Mouse (Mus musculus): ENCODE measurements around the gene Gnao1. TPM values are rescaled to one million over a fixed set of nuclear protein-coding genes. Genes with fewer than 3 reads are reported as not detected.

Gene Gnao1
- polyA plus RNA-seq, 1 experiment from 2014 or later = not detected

- no peak overlapping the region for H3K27ac ChIP-seq
- 88% methylated on average over 3 of the region's 3 CpGs for WGBS (ENCODE audit: missing documents)
- no peaks in the 10 kb centered on the region for H3K79me2 ChIP-seq (ENCODE audit: inconsistent target)
- no peak overlapping the region for H3K4me3 ChIP-seq (ENCODE audit: inconsistent target)
- no peaks in the 10 kb centered on the region for H3K36me3 ChIP-seq (ENCODE audit: inconsistent target)
Observed at GRCm38 (mm10) chr8:93830626-93831025, 20.9 kb downstream of the Gnao1 start.

GRCm38 (mm10) chr8:93835771-93836170, 26.0 kb downstream of the Gnao1 start:
- Histone ChIP-seq H3K36me3 (ENCODE audit: inconsistent target) (no peaks in the 10 kb centered on the region), H3K4me3 (ENCODE audit: inconsistent target) (no peak overlapping the region), H3K79me2 (ENCODE audit: inconsistent target) (no peaks in the 10 kb centered on the region), H3K27ac (no peak overlapping the region)
- WGBS (ENCODE audit: missing documents) = 76% methylated on average over 5 of the region's 5 CpGs

GRCm38 (mm10) chr8:93839113-93839512, 29.3 kb downstream of the Gnao1 start:
- Histone ChIP-seq H3K79me2 (ENCODE audit: inconsistent target) (no peaks in the 10 kb centered on the region), H3K4me3 (ENCODE audit: inconsistent target) (no peak overlapping the region), H3K36me3 (ENCODE audit: inconsistent target) (no peaks in the 10 kb centered on the region), H3K27ac (no peak overlapping the region)
- WGBS (ENCODE audit: missing documents) = 75% methylated on average over 8 of the region's 8 CpGs

GRCm38 (mm10) chr8:93840486-93840885, 30.7 kb downstream of the Gnao1 start:
- H3K36me3 ChIP-seq (ENCODE audit: inconsistent target) = no peaks in the 10 kb centered on the region
- no peak overlapping the region for H3K27ac ChIP-seq
- H3K79me2 ChIP-seq (ENCODE audit: inconsistent target) = no peaks in the 10 kb centered on the region
- 71% methylated on average over 4 of the region's 4 CpGs for WGBS (ENCODE audit: missing documents)
- no peak overlapping the region for H3K4me3 ChIP-seq (ENCODE audit: inconsistent target)

GRCm38 (mm10) chr8:93840956-93841752, 31.4 kb downstream of the Gnao1 start:
- H3K4me3 ChIP-seq (ENCODE audit: inconsistent target) = no peak overlapping the region
- H3K79me2 ChIP-seq (ENCODE audit: inconsistent target) = no peaks in the 10 kb centered on the region
- H3K36me3 ChIP-seq (ENCODE audit: inconsistent target) = no peaks in the 10 kb centered on the region
- WGBS (ENCODE audit: missing documents) = 15% methylated on average over 10 of the region's 10 CpGs
- no peak overlapping the region for H3K27ac ChIP-seq

GRCm38 (mm10) chr8:93842574-93842973, 32.8 kb downstream of the Gnao1 start:
- no peaks in the 10 kb centered on the region for H3K79me2 ChIP-seq (ENCODE audit: inconsistent target)
- H3K4me3 ChIP-seq (ENCODE audit: inconsistent target) = no peak overlapping the region
- 97% methylated on average over 4 of the region's 4 CpGs for WGBS (ENCODE audit: missing documents)
- H3K27ac ChIP-seq = no peak overlapping the region
- no peaks in the 10 kb centered on the region for H3K36me3 ChIP-seq (ENCODE audit: inconsistent target)

GRCm38 (mm10) chr8:93843858-93844502, 34.2 kb downstream of the Gnao1 start:
- H3K4me3 ChIP-seq (ENCODE audit: inconsistent target) = no peak overlapping the region
- H3K36me3 ChIP-seq (ENCODE audit: inconsistent target) = no peaks in the 10 kb centered on the region
- no peak overlapping the region for H3K27ac ChIP-seq
- no peaks in the 10 kb centered on the region for H3K79me2 ChIP-seq (ENCODE audit: inconsistent target)
- WGBS (ENCODE audit: missing documents) = 8% methylated on average over 12 of the region's 12 CpGs

- Histone ChIP-seq H3K4me3 (ENCODE audit: inconsistent target) (no peak overlapping the region), H3K36me3 (ENCODE audit: inconsistent target) (no peaks in the 10 kb centered on the region), H3K79me2 (ENCODE audit: inconsistent target) (no peaks in the 10 kb centered on the region), H3K27ac (no peak overlapping the region)
- WGBS (ENCODE audit: missing documents) = 90% methylated on average over 1 of the region's 1 CpGs
Observed at GRCm38 (mm10) chr8:93845186-93845585, 35.4 kb downstream of the Gnao1 start.

- Histone ChIP-seq H3K79me2 (ENCODE audit: inconsistent target) (no peaks in the 10 kb centered on the region), H3K36me3 (ENCODE audit: inconsistent target) (no peaks in the 10 kb centered on the region), H3K27ac (no peak overlapping the region), H3K4me3 (ENCODE audit: inconsistent target) (no peak overlapping the region)
- WGBS (ENCODE audit: missing documents) = 80% methylated on average over 11 of the region's 11 CpGs
Observed at GRCm38 (mm10) chr8:93852087-93852645, 42.4 kb downstream of the Gnao1 start.

GRCm38 (mm10) chr8:93852851-93853461, 43.2 kb downstream of the Gnao1 start:
- WGBS (ENCODE audit: missing documents) = 86% methylated on average over 9 of the region's 9 CpGs
- Histone ChIP-seq H3K4me3 (ENCODE audit: inconsistent target) (no peak overlapping the region), H3K79me2 (ENCODE audit: inconsistent target) (no peaks in the 10 kb centered on the region), H3K27ac (no peak overlapping the region), H3K36me3 (ENCODE audit: inconsistent target) (no peaks in the 10 kb centered on the region)

GRCm38 (mm10) chr8:93854676-93855075, 44.9 kb downstream of the Gnao1 start:
- Histone ChIP-seq H3K4me3 (ENCODE audit: inconsistent target) (no peak overlapping the region), H3K36me3 (ENCODE audit: inconsistent target) (no peaks in the 10 kb centered on the region), H3K27ac (no peak overlapping the region), H3K79me2 (ENCODE audit: inconsistent target) (no peaks in the 10 kb centered on the region)
- 73% methylated on average over 5 of the region's 5 CpGs for WGBS (ENCODE audit: missing documents)

GRCm38 (mm10) chr8:93855272-93855671, 45.5 kb downstream of the Gnao1 start:
- Histone ChIP-seq H3K4me3 (ENCODE audit: inconsistent target) (no peak overlapping the region), H3K27ac (no peak overlapping the region), H3K36me3 (ENCODE audit: inconsistent target) (no peaks in the 10 kb centered on the region), H3K79me2 (ENCODE audit: inconsistent target) (no peaks in the 10 kb centered on the region)
- WGBS (ENCODE audit: missing documents) = 68% methylated on average over 4 of the region's 4 CpGs

GRCm38 (mm10) chr8:93857144-93857543, 47.4 kb downstream of the Gnao1 start:
- H3K4me3 ChIP-seq (ENCODE audit: inconsistent target) = no peak overlapping the region
- H3K36me3 ChIP-seq (ENCODE audit: inconsistent target) = no peaks in the 10 kb centered on the region
- WGBS (ENCODE audit: missing documents) = 84% methylated on average over 4 of the region's 4 CpGs
- H3K27ac ChIP-seq = no peak overlapping the region
- no peaks in the 10 kb centered on the region for H3K79me2 ChIP-seq (ENCODE audit: inconsistent target)

- H3K36me3 ChIP-seq (ENCODE audit: inconsistent target) = no peaks in the 10 kb centered on the region
Observed at GRCm38 (mm10) chr8:93858286-93858685, 48.5 kb downstream of the Gnao1 start.

GRCm38 (mm10) chr8:93860020-93860419, 50.3 kb downstream of the Gnao1 start:
- H3K79me2 ChIP-seq (ENCODE audit: inconsistent target) = no peaks in the 10 kb centered on the region
- WGBS (ENCODE audit: missing documents) = 81% methylated on average over 4 of the region's 4 CpGs
- H3K4me3 ChIP-seq (ENCODE audit: inconsistent target) = no peak overlapping the region
- no peak overlapping the region for H3K27ac ChIP-seq
- H3K36me3 ChIP-seq (ENCODE audit: inconsistent target) = no peaks in the 10 kb centered on the region

More at GRCm38 (mm10) chr8:93858286-93858685, 48.5 kb downstream of the Gnao1 start:
- Histone ChIP-seq H3K4me3 (ENCODE audit: inconsistent target) (no peak overlapping the region), H3K79me2 (ENCODE audit: inconsistent target) (no peaks in the 10 kb centered on the region), H3K27ac (no peak overlapping the region)
- WGBS (ENCODE audit: missing documents) = 88% methylated on average over 1 of the region's 1 CpGs

All from macrophage (primary cell).